Mouse (Mus musculus): ENCODE measurements around the gene Efna3.

DNA sequence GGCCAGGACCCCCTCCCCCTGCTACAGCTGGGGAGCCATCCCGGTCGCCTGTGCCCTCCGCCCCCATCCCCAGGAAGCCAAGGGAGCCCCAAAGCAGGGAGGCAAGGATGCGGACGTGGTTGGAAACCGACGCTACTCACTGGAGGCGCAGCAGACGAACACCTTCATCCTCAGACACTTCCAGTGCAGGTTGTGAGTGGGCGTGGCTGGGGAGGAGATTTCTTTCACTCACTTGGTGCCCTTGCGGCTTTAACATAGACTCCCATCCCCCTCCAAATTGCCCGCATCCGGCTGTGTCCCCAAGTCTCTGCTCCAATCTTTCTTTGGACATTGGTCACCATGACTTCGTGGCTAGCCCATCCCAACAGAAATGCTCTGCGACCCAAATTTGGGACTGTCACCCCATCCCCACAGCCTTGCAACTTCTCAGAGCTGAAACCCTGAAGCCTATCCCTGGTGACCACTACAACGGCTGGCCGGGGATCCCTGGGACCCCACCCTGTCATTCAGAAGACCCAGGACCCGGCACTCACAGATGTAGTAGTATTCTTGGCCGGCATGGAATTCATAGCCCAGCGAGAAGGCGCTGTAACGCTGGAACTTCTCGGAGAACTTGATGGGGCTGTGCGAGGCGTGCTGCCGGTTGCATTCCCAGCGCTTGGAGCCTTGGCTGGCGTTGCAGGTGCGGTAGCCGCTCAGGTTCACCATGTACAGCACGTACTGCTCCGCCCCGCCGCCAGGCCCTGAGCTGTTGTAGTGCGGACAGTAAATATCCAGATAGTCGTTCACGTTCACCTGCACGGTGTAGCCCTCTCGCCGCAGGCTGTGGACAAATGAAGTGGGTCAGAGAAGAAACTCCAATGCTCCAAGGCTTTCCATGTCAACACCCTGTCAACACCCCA is 6.6 kb downstream of the Efna3 start:
- TF ChIP-seq CTCF (conservative IDR thresholded peaks at IDR 0.05; ENCODE audit: low read length): no peak
- TF ChIP-seq NANOG (IDR thresholded peaks at IDR 0.05; ENCODE audit: borderline replicate concordance, low read length): no peak
